Mouse (Mus musculus) forebrain, postnatal 0 days (tissue): ENCODE data around the gene Babam2. TPM values are rescaled to one million over a fixed set of nuclear protein-coding genes. Genes with fewer than 3 reads are reported as not detected.
"Not testable (repeated sequence)": the region's sequence is repeated elsewhere in the genome, so short reads cannot be mapped to it uniquely, and the experiment has no call there.

Experiments
- ATAC-seq: fragments of 200-750 bp; cut with Nextera tagmentation; 2 replicates; pipeline ENCODE4 v1.8.0; 2017; ENCODE audit warnings: mild to moderate bottlenecking, moderate library complexity
- DNase-seq: peaks from one replicate; pipeline ENCODE4 v3.0.0-alpha.2; 2015
- H3K27ac ChIP-seq: fragments of 300-500 bp; sonication (generic); 2 replicates; pipeline ENCODE4 v1.5.1; 2014; ENCODE audit warnings: low read depth, mild to moderate bottlenecking, antibody characterized with exemption, low read length, moderate library complexity, mixed read lengths
- H3K27me3 ChIP-seq: fragments of 300-500 bp; sonication (generic); 2 replicates; pipeline ENCODE4 v1.6.1; 2014; ENCODE audit warnings: mild to moderate bottlenecking, low read length, mixed read lengths; ENCODE audit not compliant: insufficient read depth
- H3K36me3 ChIP-seq: fragments of 300-500 bp; sonication (generic); 2 replicates; pipeline ENCODE4 v1.6.1; 2014; ENCODE audit warnings: mild to moderate bottlenecking, moderate library complexity; ENCODE audit not compliant: insufficient read depth
- H3K4me1 ChIP-seq: fragments of 300-500 bp; sonication (generic); 2 replicates; pipeline ENCODE4 v1.6.1; 2014; ENCODE audit warnings: antibody characterized with exemption; ENCODE audit not compliant: insufficient read depth
- H3K4me2 ChIP-seq: fragments of 300-500 bp; sonication (generic); 2 replicates; pipeline ENCODE4 v1.6.1; 2014; ENCODE audit warnings: low read depth, mild to moderate bottlenecking, moderate library complexity
- H3K4me3 ChIP-seq: fragments of 300-500 bp; sonication (generic); 2 replicates; pipeline ENCODE4 v1.5.1; 2014; ENCODE audit warnings: low read depth, low read length, mixed read lengths
- H3K9ac ChIP-seq: fragments of 300-500 bp; sonication (generic); 2 replicates; pipeline ENCODE4 v1.6.1; 2014; ENCODE audit warnings: mild to moderate bottlenecking
- H3K9me3 ChIP-seq: fragments of 300-500 bp; sonication (generic); 2 replicates; pipeline ENCODE4 v1.6.1; 2016; ENCODE audit warnings: low read length
- CTCF ChIP-seq: sonication (generic); IDR thresholded peaks from 2 replicates; pipeline ENCODE4 v1.5.1; 2016; ENCODE audit warnings: antibody characterized with exemption, control low read depth, low read depth
- whole genome bisulfite sequencing: fragments of 180-500 bp; shearing (Covaris S2); extraction: QIAGEN DNeasy Blood & Tissue Kit; methylation state at CpG from one replicate; pipeline ENCODE4 v1.1.7; 2014; 5-methylcytosine and 5-hydroxymethylcytosine counted together
- polyA plus RNA-seq: library from polyadenylated mRNA; unstranded; fragments of >200 nt; fragmentation: Nextera tagmentation; extraction: Ambion mirVana; gene quantifications from 2 replicates; pipeline ENCODE4 v1.2.1, GENCODE M21; 2015
- total RNA-seq: library from RNA; depleted of rRNA; stranded (reverse); fragments of >200 nt; gene quantifications from 2 replicates; pipeline ENCODE4 v1.2.3, GENCODE M21; 2014

The Babam2 gene
- total and polyA plus RNA-seq, 2 experiments from 2014 or later: 42.7 to 61.5 TPM

- Histone ChIP-seq H3K27me3 (no peaks in the 10 kb centered on the region), H3K27ac (no peak overlapping the region), H3K4me2 (no peak overlapping the region), H3K36me3 (no peaks in the 10 kb centered on the region), H3K4me1 (no peaks in the 10 kb centered on the region), H3K9me3 (no peaks in the 10 kb centered on the region), H3K9ac (no peak overlapping the region), H3K4me3 (no peak overlapping the region)
- no peak for TF ChIP-seq CTCF
- DNase-seq (no peak), ATAC-seq (no peak)
These were observed 151.5 kb downstream of the Babam2 start for GRCm38 (mm10) chr5:31848995-31849394.

DNA sequence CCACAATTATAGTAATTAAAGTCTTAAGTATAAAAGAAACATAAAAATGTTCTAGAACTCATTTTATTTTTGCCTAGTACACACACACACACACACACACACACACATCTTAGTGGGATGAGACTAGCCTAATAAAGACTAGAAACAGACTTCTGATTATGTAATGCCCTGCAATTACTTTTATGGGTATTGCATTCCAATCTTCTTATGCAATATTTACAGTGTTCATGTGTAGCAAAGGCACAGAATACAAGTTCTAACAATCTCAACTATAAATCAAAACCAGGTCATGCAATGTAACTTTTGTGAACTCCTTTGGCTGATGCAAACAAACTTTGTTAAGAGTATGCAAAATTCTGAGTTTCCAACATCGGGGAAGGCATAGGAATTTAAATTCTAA is 155.3 kb downstream of the Babam2 start:
- Histone ChIP-seq H3K4me1 (no peaks in the 10 kb centered on the region), H3K27me3 (no peaks in the 10 kb centered on the region), H3K9ac (no peak overlapping the region), H3K36me3 (no peaks in the 10 kb centered on the region), H3K9me3 (no peaks in the 10 kb centered on the region), H3K4me3 (no peak overlapping the region), H3K27ac (no peak overlapping the region), H3K4me2 (no peak overlapping the region)
- 82% methylated on average over 1 of the region's 1 CpGs for WGBS
- DNase-seq: no peak
- TF ChIP-seq CTCF: no peak
- no peak for ATAC-seq

DNA sequence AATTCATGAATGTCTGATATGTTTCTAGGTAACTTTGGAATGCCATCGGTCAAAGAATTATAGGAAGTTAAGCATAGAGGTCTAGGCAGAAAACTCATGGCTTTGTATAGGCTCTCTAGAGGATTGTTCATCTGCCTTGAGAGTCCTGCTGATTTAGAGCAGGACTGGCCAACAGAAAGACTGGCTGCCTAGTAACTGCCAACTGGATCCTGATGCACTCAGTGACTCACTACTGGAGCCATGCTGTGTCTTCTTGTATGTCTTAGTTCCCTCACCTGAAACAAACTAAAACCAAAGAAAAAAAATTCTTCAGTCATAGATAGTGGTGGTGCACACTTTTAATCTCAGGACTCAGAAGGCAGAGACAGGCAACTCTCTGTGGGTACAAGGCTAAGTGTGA is 156.3 kb downstream of the Babam2 start:
- no peaks in the 10 kb centered on the region for H3K27me3 ChIP-seq
- ATAC-seq (no peak), DNase-seq (no peak)
- no peak for TF ChIP-seq CTCF
- H3K4me3 ChIP-seq: no peak overlapping the region
- no peaks in the 10 kb centered on the region for H3K4me1 ChIP-seq
- no peak overlapping the region for H3K9ac ChIP-seq
- no peaks in the 10 kb centered on the region for H3K36me3 ChIP-seq
- 0 out of 2 replicates have a peak overlapping the region, but pooled peaks have one; percentile 9 for H3K27ac ChIP-seq
- H3K9me3 ChIP-seq: no peaks in the 10 kb centered on the region
- H3K4me2 ChIP-seq: no peak overlapping the region
- WGBS: 95% methylated on average over 1 of the region's 1 CpGs

- 82% methylated on average over 10 of the region's 10 CpGs for WGBS
- not testable (repeated sequence) for H3K9ac ChIP-seq, H3K9me3 ChIP-seq, H3K27ac ChIP-seq, H3K4me1 ChIP-seq, H3K27me3 ChIP-seq, H3K36me3 ChIP-seq, H3K4me3 ChIP-seq, ATAC-seq, H3K4me2 ChIP-seq, DNase-seq
These were observed 161.4 kb downstream of the Babam2 start for GRCm38 (mm10) chr5:31858877-31859276.

- no peak overlapping the region for H3K9ac ChIP-seq
- no peaks in the 10 kb centered on the region for H3K4me1 ChIP-seq
- no peaks in the 10 kb centered on the region for H3K27me3 ChIP-seq
- no peaks in the 10 kb centered on the region for H3K9me3 ChIP-seq
- TF ChIP-seq CTCF: no peak
- DNase-seq (no peak), ATAC-seq (no peak)
- no peaks in the 10 kb centered on the region for H3K36me3 ChIP-seq
- WGBS: 85% methylated on average over 1 of the region's 1 CpGs
- no peak overlapping the region for H3K4me3 ChIP-seq
- H3K27ac ChIP-seq: no peak overlapping the region
- H3K4me2 ChIP-seq: no peak overlapping the region
These were observed 162.9 kb downstream of the Babam2 start for GRCm38 (mm10) chr5:31860426-31860825.

DNA sequence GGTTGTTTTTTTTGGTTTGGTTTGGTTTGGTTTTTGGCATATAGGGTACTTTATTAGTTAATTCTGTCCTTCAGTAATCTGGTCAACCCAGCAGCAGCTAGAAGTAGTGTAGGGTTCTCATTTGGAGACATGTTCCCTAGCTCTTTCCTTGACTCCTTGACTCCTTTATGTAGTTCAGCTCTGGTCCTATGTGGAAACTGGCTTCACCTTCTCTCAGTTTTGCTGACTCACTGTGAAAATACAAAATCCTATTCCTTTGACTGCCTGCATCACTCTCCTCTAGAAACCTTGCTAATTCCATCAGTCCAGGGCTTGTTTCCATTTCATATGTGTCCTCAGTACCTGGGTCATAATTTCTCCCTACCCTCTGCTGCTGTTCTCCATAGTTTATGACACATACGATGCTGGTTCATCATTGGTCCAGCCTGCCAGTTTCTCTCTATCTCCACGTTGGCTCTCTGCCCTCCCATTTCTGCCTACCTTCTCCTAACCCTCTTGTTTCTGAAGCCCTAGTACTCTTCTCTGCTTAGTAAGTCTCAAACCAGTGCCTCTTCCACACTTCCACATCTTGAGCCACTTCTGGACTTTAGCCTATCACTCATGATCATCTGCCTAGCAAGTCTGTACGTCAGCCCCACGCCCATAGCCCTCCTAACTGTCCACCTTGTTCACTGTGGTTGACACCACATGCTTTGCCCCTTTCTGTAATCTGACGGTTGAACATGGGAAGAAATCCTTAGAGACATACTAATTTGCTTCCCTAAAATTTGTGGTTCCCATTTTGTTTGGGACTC is 163.5 kb downstream of the Babam2 start:
- no peaks in the 10 kb centered on the region for H3K9me3 ChIP-seq
- H3K9ac ChIP-seq: no peak overlapping the region
- no peak overlapping the region for H3K4me2 ChIP-seq
- 89% methylated on average over 5 of the region's 5 CpGs for WGBS
- no peak overlapping the region for H3K4me3 ChIP-seq
- H3K36me3 ChIP-seq: no peaks in the 10 kb centered on the region
- TF ChIP-seq CTCF: no peak
- no peak for ATAC-seq
- no peak overlapping the region for H3K27ac ChIP-seq
- H3K4me1 ChIP-seq: no peaks in the 10 kb centered on the region
- no peaks in the 10 kb centered on the region for H3K27me3 ChIP-seq
- no peak for DNase-seq

DNA sequence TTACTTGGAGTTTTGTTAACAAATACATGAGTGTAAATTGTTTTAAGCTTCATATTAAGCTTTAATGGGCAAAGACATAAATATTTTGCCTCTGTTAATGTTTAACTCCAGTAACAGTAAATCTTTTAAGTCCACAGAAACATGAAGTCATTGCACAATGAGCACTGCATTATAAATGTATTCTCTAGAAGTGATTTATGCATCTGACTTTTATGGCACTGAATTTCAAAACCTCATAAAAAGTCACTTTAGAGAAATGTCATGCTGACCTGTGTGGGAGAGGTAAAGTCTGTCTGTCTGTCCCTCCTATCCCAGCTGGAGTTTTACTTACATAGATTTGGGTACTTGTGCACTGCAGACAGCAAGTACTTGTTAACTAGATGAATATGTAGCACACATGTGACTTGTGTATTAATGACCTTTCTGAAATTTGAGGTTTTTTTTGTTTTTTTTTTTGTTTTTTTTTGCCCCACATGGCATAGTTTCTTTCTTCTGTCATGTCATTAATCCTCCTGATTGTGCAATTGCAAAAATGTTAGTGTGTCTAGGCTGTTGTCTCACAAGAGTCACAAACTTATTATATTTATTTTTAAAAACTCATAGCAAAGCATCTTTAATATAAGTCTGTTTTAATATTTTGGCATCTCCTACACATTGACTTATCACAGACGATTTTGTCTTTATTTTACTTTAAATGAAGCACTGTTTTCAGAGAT is 165.4 kb downstream of the Babam2 start:
- H3K4me2 ChIP-seq: no peak overlapping the region
- H3K9ac ChIP-seq: no peak overlapping the region
- H3K36me3 ChIP-seq: no peaks in the 10 kb centered on the region
- no peak for DNase-seq
- H3K27ac ChIP-seq: no peak overlapping the region
- H3K4me3 ChIP-seq: no peak overlapping the region
- H3K27me3 ChIP-seq: no peaks in the 10 kb centered on the region
- WGBS: 68% methylated on average over 1 of the region's 1 CpGs
- no peak for ATAC-seq
- no peak for TF ChIP-seq CTCF
- H3K9me3 ChIP-seq: no peaks in the 10 kb centered on the region
- H3K4me1 ChIP-seq: no peaks in the 10 kb centered on the region
